In the genomic region with DNA sequence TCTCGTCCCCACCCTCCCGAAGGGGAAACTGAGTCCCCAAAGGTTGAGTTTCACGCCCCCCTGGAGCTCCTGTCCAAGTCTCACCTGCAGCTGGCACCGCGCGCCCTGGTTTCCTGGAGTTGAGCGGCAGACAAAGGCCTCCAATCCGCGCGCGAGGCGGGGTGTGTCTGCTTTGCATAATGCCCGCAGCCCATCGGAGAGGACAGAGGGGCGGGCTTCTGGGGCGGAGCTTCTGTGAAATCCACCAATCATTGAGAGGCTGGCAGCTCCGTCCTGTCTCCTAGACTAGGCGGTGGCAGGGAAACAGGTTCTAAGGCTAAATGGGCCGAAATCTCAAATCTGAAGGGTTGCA, we compare ENCODE assay signal across 8 mouse cellular contexts. TPM values are rescaled to one million over a fixed set of nuclear protein-coding genes. Genes with fewer than 3 reads are reported as not detected.
DNase-seq lines count a peak whose midpoint lies in the region; ATAC-seq lines count a peak whose summit lies in the region.

No protein-coding gene starts in this region.

- ATAC-seq in megakaryocyte, adult 5-6 weeks (ENCODE audit: poor library complexity, severe bottlenecking): peak; percentile 85

- DNase-seq in adrenal gland, adult 18-20 months (ENCODE audit: low spot score in 2 of 2): peak; percentile 86 to 89
- peak; percentile 98 for DNase-seq in embryo, embryonic 10.5 days (ENCODE audit: low spot score)
- peak; percentile 92 for DNase-seq in gastrocnemius, postnatal 10 days
- DNase-seq in induced T-regulatory cell, adult 2 months (ENCODE audit: low read depth): peak; percentile 98
- DNase-seq in left cerebral cortex, adult 8-10 months (ENCODE audit: low spot score in 2 of 2): peak; percentile 75 to 86
- peak; percentile 91 for DNase-seq in right cerebral cortex, adult 18-20 months
- peak; percentile 78 for DNase-seq in urinary bladder, adult 2 months (ENCODE audit: low spot score)

RNA-seq across cellular contexts. Expression of gene Akna, which starts 7.4 kb away (rescaled TPM):
- 1 to 10 TPM; 4.0 to 6.9 TPM for total RNA-seq in adrenal gland, adult 18-20 months (2021)
- 1 to 10 TPM; 2.5 to 4.4 TPM for total RNA-seq in gastrocnemius, postnatal 10 days (2021)
- 1 to 10 TPM; 3.6 to 5.3 (median 4.5) TPM for total RNA-seq in left cerebral cortex, adult 8-10 months (2022)
- total RNA-seq in megakaryocyte, adult 5-6 weeks (2015): 84.6 and 91.2 TPM in 2 replicates
- total RNA-seq in megakaryocyte, adult 5-6 weeks (2017): 43.5 and 56.7 TPM in 2 replicates
- 1.8 and 3.5 TPM in 2 replicates for polyA plus RNA-seq in urinary bladder, adult 2 months (2012; rRNA removed)

RNA-seq across cellular contexts. Expression of gene Orm2, which starts 48.3 kb away (rescaled TPM):
- 10 to 100 TPM in 1 of 2 experiments, 1 to 10 TPM in 1; 3.1 to 11.3 TPM for total RNA-seq in adrenal gland, adult 18-20 months (2021)
- under 1 TPM in 1 of 2 experiments, not detected in 1; 0.47 TPM for total RNA-seq in gastrocnemius, postnatal 10 days (2021)
- total RNA-seq in left cerebral cortex, adult 8-10 months (2022): not detected
- total RNA-seq in megakaryocyte, adult 5-6 weeks (2015): not detected in 2 replicates
- not detected in 2 replicates for total RNA-seq in megakaryocyte, adult 5-6 weeks (2017)
- polyA plus RNA-seq in urinary bladder, adult 2 months (2012; rRNA removed): 0.16 and 0.36 TPM in 2 replicates

RNA-seq across cellular contexts. Expression of gene Orm3, which starts 54.6 kb away (rescaled TPM):
- 10 to 100 TPM; 12.2 to 13.7 TPM for total RNA-seq in adrenal gland, adult 18-20 months (2021)
- not detected for total RNA-seq in gastrocnemius, postnatal 10 days (2021)
- not detected for total RNA-seq in left cerebral cortex, adult 8-10 months (2022)
- total RNA-seq in megakaryocyte, adult 5-6 weeks (2015): not detected in 2 replicates
- total RNA-seq in megakaryocyte, adult 5-6 weeks (2017): not detected in 2 replicates
- polyA plus RNA-seq in urinary bladder, adult 2 months (2012; rRNA removed): 0.32 and 0.39 TPM in 2 replicates

Comparison
In these comparisons a context has a peak if more than half of its experiments do, and no peak if none do; other contexts are left out.
1. Peak in every context shown above with its lines: DNase-seq and ATAC-seq.
2. RNA of gene Akna, which starts 7.4 kb away (total RNA-seq): 43.5 to 91.2 TPM in megakaryocyte, adult 5-6 weeks; 4.0 to 6.9 TPM in adrenal gland, adult 18-20 months, 3.6 to 5.3 TPM in left cerebral cortex, adult 8-10 months and 2.5 to 4.4 TPM in gastrocnemius, postnatal 10 days; every median in the first group is over 4 times any median in the second.
3. RNA of gene Orm3, which starts 54.6 kb away (total RNA-seq): 12.2 to 13.7 TPM in adrenal gland, adult 18-20 months; not detected in gastrocnemius, postnatal 10 days, not detected in left cerebral cortex, adult 8-10 months and not detected in megakaryocyte, adult 5-6 weeks; every median in the first group is over 10 times any median in the second.